Mouse (Mus musculus): ENCODE measurements around the gene Mrpl53.
"Not testable (repeated sequence)": the region's sequence is repeated elsewhere in the genome, so short reads cannot be mapped to it uniquely, and the experiment has no call there.

The Mrpl53 gene

GRCm38 (mm10) chr6:83153485-83153884 is 44.6 kb downstream of the Mrpl53 start:
- no peak for DNase-seq

GRCm38 (mm10) chr6:83155552-83156238 is 46.9 kb downstream of the Mrpl53 start:
- DNase-seq, result no peak

- no peak for DNase-seq
Measured at GRCm38 (mm10) chr6:83156259-83156684, 47.4 kb downstream of the Mrpl53 start, which contains the start of the genes Wdr54 and 1700003E16Rik. Gene Wdr54, minus strand, starts transcription at chr6:83156397. Gene 1700003E16Rik, plus strand, starts transcription at chr6:83156404.

GRCm38 (mm10) chr6:83159456-83159855 is 50.6 kb downstream of the Mrpl53 start:
- DNase-seq, result not testable (repeated sequence)

Measured in kidney, adult 11 months (tissue).